Mouse (Mus musculus) thymus, postnatal 14 days (tissue): ENCODE measurements around the gene Spg7.

ENCODE experiments used
- DNase-seq: peaks from one replicate; pipeline ENCODE4 v3.0.0; 2021

Spg7 gene

GRCm38 (mm10) chr8:123135806-123136205, 73.1 kb downstream of the Spg7 start:
- DNase-seq = no peak

GRCm38 (mm10) chr8:123136287-123136686, 73.5 kb downstream of the Spg7 start:
- DNase-seq = no peak

GRCm38 (mm10) chr8:123137645-123138077, 74.9 kb downstream of the Spg7 start:
- no peak for DNase-seq

GRCm38 (mm10) chr8:123138741-123139140, 76.0 kb downstream of the Spg7 start:
- no peak for DNase-seq

GRCm38 (mm10) chr8:123141741-123142462, 79.2 kb downstream of the Spg7 start:
- DNase-seq = no peak

GRCm38 (mm10) chr8:123145279-123145678, 82.5 kb downstream of the Spg7 start:
- DNase-seq = peak; percentile 20

GRCm38 (mm10) chr8:123146390-123146789, 83.6 kb downstream of the Spg7 start:
- DNase-seq = no peak
